Mouse (Mus musculus) CH12F3 (cell line): ENCODE data around the gene Gm11595.
"Not testable (repeated sequence)": the region's sequence is repeated elsewhere in the genome, so short reads cannot be mapped to it uniquely, and the experiment has no call there.

Experiments
- in situ Hi-C: fragments of 300-500 bp; cut with MboI; formaldehyde crosslinking; loops from 2 replicates; pipeline ENCODE4 v1.14.3; 2020; ENCODE audit warnings: low sequenced_read_pairs

The Gm11595 gene

DNA sequence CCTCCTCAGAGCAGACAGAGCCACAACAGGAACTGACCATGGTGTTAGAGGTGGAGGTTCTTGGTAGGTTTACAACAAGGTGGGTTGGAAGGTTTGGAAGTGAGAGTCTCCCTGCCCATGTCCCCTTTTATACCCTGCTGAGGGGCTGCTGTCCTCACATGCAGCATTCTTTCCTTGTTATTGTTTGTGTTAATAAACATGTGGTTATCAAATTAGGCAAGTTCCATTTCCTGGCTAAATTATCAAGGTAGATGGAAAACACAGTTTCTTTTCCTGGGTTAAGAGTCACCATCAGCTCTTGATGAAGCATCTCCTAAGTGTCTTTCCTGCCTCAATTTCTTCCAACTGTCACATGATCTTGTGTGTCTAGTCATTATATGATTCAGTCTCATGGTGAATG, at the start of gene Gm11595:
Gene Gm11595 (minus strand): TSS at position 101 of the 400 bp plus-strand sequence.
- in situ Hi-C loops, result not testable (repeated sequence)

DNA sequence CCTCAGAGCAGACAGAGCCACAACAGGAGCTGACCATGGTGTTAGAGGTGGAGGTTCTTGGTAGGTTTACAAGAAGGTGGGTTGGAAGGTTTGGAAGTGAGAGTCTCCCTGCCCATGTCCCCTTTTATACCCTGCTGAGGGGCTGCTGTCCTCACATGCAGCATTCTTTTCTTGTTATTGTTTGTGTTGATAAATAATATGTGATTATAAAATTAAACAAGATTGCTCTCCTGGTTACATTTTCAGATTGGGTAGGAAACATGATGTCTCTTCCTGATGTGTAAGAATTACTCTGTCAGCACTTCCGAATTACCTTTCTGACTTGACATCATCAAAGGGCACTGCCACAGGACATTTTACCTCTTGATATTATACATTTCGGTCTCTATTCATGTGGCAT, 42.9 kb upstream of the Gm11595 start, which contains the start of gene Gm11564:
Gene Gm11564 (minus strand): TSS at position 101 of the 400 bp plus-strand sequence.
- in situ Hi-C loops, result not testable (repeated sequence)

DNA sequence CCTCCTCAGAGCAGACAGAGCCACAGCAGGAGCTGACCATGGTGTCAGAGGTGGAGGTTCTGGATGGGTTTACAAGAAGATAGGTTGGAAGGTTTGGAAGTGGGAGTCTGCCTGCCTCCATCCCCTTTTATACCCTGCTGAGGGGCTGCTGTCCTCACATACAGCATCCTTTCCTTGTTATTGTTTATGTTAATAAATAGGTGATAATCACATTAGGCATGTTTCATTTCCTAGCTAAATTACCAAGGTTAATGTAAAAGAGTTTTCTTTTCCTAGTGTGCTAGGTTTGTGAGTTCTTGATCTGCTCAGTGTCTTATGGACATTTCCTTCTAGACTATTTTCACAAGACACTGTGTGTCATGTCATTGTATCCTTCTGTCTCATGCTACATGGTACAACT, 37.1 kb upstream of the Gm11595 start, which contains the start of gene Krtap4-13:
Gene Krtap4-13 (minus strand): TSS at position 101 of the 400 bp plus-strand sequence.
- in situ Hi-C loops, result not testable (repeated sequence)

DNA sequence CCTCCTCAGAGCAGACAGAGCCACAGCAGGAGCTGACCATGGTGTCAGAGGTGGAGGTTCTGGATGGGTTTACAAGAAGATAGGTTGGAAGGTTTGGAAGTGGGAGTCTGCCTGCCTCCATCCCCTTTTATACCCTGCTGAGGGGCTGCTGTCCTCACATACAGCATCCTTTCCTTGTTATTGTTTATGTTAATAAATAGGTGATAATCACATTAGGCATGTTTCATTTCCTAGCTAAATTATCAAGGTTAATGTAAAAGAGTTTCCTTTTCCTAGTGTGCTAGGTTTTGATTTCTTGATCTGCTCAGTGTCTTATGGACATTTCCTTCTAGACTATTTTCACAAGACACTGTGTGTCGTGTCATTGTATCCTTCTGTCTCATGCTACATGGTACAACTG, 31.6 kb upstream of the Gm11595 start, which contains the start of gene Gm11554:
Gene Gm11554 (minus strand): TSS at position 101 of the 400 bp plus-strand sequence.
- in situ Hi-C loops, result not testable (repeated sequence)

DNA sequence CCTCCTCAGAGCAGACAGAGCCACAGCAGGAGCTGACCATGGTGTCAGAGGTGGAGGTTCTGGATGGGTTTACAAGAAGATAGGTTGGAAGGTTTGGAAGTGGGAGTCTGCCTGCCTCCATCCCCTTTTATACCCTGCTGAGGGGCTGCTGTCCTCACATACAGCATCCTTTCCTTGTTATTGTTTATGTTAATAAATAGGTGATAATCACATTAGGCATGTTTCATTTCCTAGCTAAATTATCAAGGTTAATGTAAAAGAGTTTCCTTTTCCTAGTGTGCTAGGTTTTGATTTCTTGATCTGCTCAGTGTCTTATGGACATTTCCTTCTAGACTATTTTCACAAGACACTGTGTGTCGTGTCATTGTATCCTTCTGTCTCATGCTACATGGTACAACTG, 26.1 kb upstream of the Gm11595 start, which contains the start of gene Gm11569:
Gene Gm11569 (minus strand): TSS at position 101 of the 400 bp plus-strand sequence.
- in situ Hi-C loops, result not testable (repeated sequence)

DNA sequence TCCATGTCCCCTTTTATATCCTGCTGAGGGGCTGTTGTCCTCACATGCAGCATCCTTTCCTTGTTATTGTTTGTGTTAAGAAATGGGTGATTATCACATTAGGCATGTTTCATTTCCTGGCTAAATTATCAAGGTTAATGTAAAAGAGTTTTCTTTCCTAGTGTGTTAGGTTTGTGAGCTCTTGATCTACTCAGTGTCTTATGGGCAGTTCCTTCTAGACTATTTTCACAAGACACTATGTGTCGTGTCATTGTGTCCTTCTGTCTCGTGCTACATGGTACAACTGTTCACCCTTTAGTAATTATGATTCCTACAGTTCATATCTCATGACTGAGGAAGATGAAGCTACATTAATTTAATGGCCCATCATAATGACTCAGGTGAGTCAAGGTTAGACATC, 20.7 kb upstream of the Gm11595 start, which contains the start of gene Gm11596:
Gene Gm11596 (minus strand): TSS at position 101 of the 400 bp plus-strand sequence.
- in situ Hi-C loops, result no loop called here

DNA sequence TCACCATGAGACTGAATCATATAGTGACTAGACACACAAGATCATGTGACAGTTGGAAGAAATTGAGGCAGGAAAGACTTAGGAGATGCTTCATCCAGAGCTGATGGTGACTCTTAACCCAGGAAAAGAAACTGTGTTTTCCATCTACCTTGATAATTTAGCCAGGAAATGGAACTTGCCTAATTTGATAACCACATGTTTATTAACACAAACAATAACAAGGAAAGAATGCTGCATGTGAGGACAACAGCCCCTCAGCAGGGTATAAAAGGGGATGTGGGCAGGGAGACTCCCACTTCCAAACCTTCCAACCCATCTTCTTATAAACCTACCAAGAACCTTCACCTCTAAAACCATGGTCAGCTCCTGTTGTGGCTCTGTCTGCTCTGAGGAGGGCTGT, 12.2 kb upstream of the Gm11595 start, which contains the start of gene Krtap4-9:
Gene Krtap4-9 (plus strand): TSS at position 301 of the 400 bp plus-strand sequence.
- in situ Hi-C loops, result not testable (repeated sequence)

DNA sequence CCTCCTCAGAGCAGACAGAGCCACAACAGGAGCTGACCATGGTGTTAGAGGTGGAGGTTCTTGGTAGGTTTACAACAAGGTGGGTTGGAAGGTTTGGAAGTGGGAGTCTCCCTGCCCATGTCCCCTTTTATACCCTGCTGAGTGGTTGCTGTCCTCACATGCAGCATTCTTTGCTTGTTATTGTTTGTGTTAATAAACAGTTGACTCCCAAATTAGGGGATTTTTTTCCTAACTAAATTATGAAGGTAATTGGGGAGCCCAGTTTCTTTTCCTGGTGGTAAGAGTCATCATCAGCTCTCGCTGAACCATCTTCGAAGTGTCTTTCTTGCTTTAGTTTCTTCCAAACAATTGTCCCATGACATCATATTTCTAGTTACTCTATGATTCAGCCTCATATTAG, 7.9 kb upstream of the Gm11595 start, which contains the start of gene Krtap4-8:
Gene Krtap4-8 (minus strand): TSS at position 101 of the 400 bp plus-strand sequence.
- in situ Hi-C loops, result no loop called here

DNA sequence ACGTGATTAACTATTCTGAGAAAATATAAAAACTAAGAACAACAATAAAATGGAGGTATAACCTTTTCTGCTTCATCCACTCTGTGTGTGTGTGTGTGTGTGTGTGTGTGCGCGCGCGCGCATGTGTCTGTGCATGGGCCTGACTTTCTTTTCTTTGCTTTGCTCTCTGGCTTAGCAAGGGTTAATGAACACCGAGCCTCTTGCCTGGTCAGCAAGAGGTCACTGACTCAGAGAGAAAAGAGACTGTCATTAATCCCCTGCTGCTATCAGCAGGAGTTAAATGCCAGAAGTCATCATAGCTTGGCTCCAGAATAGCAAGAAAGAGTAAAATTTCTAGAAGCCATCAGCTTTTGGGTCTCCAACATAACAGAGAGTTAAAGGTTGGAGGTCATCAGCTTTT, 5.7 kb upstream of the Gm11595 start:
- in situ Hi-C loops, result no loop called here

DNA sequence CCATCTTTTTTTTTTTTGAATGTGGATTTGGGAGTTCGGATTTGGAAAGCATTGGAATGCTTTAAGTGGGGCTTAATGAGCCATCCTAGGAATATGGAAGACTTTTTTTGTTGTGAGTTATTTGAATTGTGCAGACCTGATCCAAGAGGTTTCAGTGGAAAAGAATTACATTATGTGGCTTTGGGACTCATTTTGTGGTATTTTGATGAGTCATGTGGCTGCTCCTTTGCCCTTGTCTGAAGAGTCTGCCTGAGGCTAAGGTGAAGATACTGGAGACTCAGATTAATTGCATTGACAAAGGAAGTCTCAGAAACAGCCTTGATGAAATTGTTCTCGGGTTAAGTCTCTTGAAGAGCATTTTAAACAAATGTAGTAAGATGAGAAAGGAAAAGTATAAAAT, 4.3 kb downstream of the Gm11595 start:
- in situ Hi-C loops, result no loop called here

DNA sequence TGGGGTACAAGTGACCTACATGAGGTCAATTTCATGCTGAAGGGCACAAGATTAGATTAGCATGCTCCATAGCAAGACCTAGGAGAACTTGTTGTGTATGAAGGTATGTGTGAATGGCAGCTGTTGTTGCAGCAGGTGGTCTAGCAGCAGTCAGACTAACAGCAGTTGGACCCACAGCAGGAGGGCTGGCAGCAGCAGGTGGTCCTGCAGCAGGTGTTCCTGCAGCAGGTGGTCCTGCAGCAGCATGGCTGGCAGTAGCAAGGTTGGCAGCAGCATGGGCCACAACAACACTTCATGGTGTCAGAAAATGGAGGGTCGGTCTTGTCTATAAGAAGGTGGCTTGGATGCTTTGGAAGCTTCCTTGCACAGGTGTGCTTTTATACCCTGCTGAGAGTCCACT, 13.8 kb downstream of the Gm11595 start:
- in situ Hi-C loops, result no loop called here

DNA sequence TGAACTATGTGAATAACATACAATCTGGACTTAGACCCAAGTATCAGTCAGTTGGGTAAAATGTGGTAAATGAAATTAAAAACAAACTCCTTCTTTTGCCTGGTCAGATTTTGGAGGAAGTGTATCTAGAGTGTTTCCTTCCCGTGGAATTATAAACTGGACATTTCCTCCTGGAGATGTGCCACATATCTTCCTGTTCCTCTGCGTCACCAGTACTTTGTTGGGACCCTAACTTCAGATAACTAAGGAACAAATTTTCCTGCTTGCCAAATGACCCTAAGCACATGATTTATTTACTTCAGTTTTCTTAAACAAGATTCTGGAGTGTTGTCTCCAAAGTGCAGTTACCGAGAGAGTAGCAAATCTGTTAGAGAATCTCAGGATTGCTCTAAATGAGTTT, 28.7 kb downstream of the Gm11595 start:
- in situ Hi-C loops, result no loop called here

DNA sequence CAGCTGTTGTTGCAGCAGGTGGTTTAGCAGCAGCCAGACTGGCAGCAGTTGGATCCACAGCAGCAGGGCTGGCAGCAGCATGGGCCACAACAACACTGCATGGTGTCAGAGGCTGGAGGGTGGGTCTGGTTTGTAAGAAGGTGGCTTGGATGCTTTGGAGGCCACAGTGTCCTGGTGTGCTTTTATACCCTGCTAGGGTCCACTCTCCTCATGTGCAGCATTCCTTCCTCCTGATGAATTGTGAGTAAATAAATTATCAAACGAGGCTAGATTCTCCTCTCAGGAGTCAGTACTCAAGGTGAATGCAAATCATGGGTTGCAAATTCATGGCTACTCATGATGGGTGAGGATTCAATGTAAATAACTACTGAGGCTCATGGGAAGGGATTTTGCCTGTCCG, 38.5 kb downstream of the Gm11595 start, which contains the start of gene Gm14180:
Gene Gm14180 (minus strand): TSS at position 101 of the 400 bp plus-strand sequence.
- in situ Hi-C loops, result no loop called here

DNA sequence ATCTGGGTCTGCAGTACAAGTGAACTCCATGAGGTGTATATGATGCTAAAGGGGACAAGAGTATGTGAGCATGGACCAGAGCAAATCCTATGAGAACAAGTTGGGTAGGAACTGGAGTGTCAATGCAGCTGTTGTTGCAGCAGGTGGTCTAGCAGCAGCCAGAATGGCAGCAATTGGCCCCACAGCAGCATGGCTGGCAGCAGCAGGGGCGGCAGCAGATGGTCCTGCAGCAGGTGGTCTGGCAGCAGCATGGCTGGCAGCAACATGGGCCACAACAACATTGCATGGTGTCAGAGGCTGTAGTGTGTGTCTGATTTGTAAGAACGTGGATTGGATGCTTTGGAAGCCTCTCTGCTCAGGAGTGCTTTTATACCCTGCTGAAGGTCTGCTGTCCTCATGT, 48.7 kb downstream of the Gm11595 start:
- in situ Hi-C loops, result no loop called here
